Mouse (Mus musculus) C2C12 (cell line): Measurements from ENCODE around the gene Myh10. TPM values are rescaled to one million over a fixed set of nuclear protein-coding genes. Genes with fewer than 3 reads are reported as not detected.

Source experiments
- H3K27me3 ChIP-seq: one replicate; pipeline ENCODE4 v1.6.1; 2011; ENCODE audit not compliant: control insufficient read depth, insufficient read depth, insufficient read length
- H3K36me3 ChIP-seq: one replicate; pipeline ENCODE4 v1.6.1; 2011; ENCODE audit not compliant: control insufficient read depth, insufficient read depth
- H3K4me3 ChIP-seq: one replicate; pipeline ENCODE4 v1.5.1; 2011; ENCODE audit warnings: mild to moderate bottlenecking, control low read depth; ENCODE audit not compliant: poor library complexity, insufficient read depth, severe bottlenecking
- H3K79me2 ChIP-seq: one replicate; pipeline ENCODE4 v1.6.1; 2011; ENCODE audit not compliant: control insufficient read depth, insufficient read depth
- H3K79me3 ChIP-seq: one replicate; pipeline ENCODE4 v1.6.1; 2011; ENCODE audit warnings: low read depth, control low read depth
- H3ac ChIP-seq: one replicate; pipeline ENCODE3; 2011; ENCODE audit warnings: low read depth; ENCODE audit not compliant: control insufficient read depth, insufficient read length
- CEBPB ChIP-seq: IDR thresholded peaks from one replicate; pipeline ENCODE4 v1.6.1; 2011; ENCODE audit warnings: low read depth, mild to moderate bottlenecking, control low read depth, moderate library complexity
- CTCF ChIP-seq: IDR thresholded peaks from one replicate; pipeline ENCODE4 v1.5.1; 2011; ENCODE audit not compliant: control insufficient read depth, insufficient read depth, insufficient read length
- FOSL1 ChIP-seq: IDR thresholded peaks from one replicate; pipeline ENCODE4 v1.8.0; 2011; ENCODE audit warnings: mild to moderate bottlenecking, low read length; ENCODE audit not compliant: poor library complexity, insufficient read depth, severe bottlenecking
- MAX ChIP-seq: IDR thresholded peaks from one replicate; pipeline ENCODE4 v1.6.1; 2011; ENCODE audit warnings: mild to moderate bottlenecking, control low read depth
- MYOD1 ChIP-seq: IDR thresholded peaks from one replicate; pipeline ENCODE4 v1.6.1; 2011; ENCODE audit warnings: low read depth; ENCODE audit not compliant: control insufficient read depth, insufficient read length
- MYOG ChIP-seq: IDR thresholded peaks from one replicate; pipeline ENCODE4 v1.6.1; 2011; ENCODE audit not compliant: control insufficient read depth, insufficient read length; ENCODE audit errors: extremely low read depth
- USF1 ChIP-seq: IDR thresholded peaks from one replicate; pipeline ENCODE4 v1.6.1; 2011; ENCODE audit warnings: low read depth, mild to moderate bottlenecking, control low read depth, moderate library complexity
- polyA plus RNA-seq: library from polyadenylated mRNA; unstranded; fragments of >200 nt; fragmentation: generic; extraction: Trizol; gene quantifications from one replicate; pipeline ENCODE4 v1.2.1, GENCODE M21; 2012; ENCODE audit warnings: missing spikeins

Myh10 gene
- polyA plus RNA-seq, 1 experiment: 40.0 TPM

DNA sequence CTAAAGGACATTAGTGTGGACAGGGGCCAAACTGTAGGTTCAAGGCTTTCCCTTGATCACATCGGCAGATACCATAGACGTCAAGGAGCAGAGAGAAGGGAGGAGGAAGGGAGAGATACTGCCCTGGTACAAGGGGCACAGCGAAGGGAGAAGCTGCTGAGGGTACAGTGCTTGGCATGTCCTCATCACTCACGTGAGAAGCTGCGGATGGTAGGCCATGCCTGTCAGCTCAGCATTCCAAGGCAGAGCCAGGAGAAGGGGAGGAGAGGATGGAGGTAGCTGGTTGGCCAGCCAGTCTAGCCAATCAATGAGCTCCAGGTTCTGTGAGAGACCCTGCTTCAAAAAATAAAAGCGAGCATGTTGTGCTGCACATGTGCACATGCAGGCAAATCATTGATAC lies 11.0 kb downstream of the Myh10 start:
- Histone ChIP-seq H3K79me2 (peaks cover 48% of the 10 kb centered on the region), H3ac (no peak overlapping the region), H3K79me3 (peaks cover 30% of the 10 kb centered on the region), H3K36me3 (peaks cover 56% of the 10 kb centered on the region), H3K4me3 (no peak overlapping the region), H3K27me3 (no peaks in the 10 kb centered on the region)
- no peak for TF ChIP-seq USF1
- no peak for TF ChIP-seq MYOG
- no peak for TF ChIP-seq MAX
- no peak for TF ChIP-seq CEBPB
- no peak for TF ChIP-seq MYOD1
- no peak for TF ChIP-seq FOSL1

DNA sequence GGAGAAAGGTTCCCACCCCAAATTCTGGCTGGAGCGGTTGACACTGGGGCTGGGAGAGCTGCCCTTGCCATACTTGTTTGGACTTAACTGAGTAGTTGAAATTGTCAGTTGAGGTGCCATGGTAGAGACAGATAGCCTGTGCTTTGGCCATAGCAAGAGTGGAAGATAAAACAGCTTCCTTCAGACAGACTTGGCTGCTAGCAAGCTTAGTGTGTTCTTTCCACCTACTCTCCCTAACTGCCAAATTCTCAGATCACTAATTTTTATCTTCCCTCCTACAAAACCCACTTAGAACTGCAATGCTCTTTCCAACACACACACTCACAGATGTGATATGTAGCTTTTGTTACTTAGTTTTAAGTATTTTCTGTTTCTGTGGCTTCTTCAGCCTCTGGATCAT lies 12.0 kb downstream of the Myh10 start:
- H3K79me3 ChIP-seq: peaks cover 24% of the 10 kb centered on the region
- H3K4me3 ChIP-seq: no peak overlapping the region
- H3K27me3 ChIP-seq: no peaks in the 10 kb centered on the region
- H3K79me2 ChIP-seq: peaks cover 48% of the 10 kb centered on the region
- no peak for TF ChIP-seq FOSL1
- no peak for TF ChIP-seq MAX
- TF ChIP-seq MYOG: no peak
- TF ChIP-seq CEBPB: no peak
- peaks cover 56% of the 10 kb centered on the region for H3K36me3 ChIP-seq
- H3ac ChIP-seq: no peak overlapping the region

DNA sequence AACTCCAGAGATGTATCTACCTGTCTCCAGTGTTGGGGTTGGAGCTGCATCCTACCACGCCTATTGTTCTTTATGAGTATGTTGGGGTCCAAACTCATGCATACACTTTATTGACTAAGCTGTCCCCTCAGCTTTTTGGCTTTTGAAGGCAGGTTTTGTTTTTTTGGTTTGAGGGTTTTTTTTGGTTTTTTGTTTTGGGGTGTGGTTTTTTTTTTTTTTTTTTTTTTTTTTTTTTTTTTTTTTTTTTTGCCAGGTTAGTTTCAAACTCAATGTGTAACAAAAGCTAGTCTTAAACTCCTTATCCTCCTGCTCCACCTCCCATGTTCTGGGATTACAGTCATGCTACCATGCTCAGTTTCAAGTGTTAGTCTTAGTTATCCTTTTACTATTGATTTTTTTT lies 12.9 kb downstream of the Myh10 start:
- H3K27me3 ChIP-seq: no peaks in the 10 kb centered on the region
- no peak overlapping the region for H3K4me3 ChIP-seq
- peaks cover 47% of the 10 kb centered on the region for H3K79me2 ChIP-seq
- TF ChIP-seq CEBPB (no peak), MYOG (no peak), FOSL1 (no peak), USF1 (no peak), CTCF (no peak), MAX (no peak), MYOD1 (no peak)
- peaks cover 53% of the 10 kb centered on the region for H3K36me3 ChIP-seq
- peaks cover 24% of the 10 kb centered on the region for H3K79me3 ChIP-seq
- no peak overlapping the region for H3ac ChIP-seq

GRCm38 (mm10) chr11:68704847-68705246 lies 13.5 kb downstream of the Myh10 start:
- H3ac ChIP-seq: no peak overlapping the region
- no peaks in the 10 kb centered on the region for H3K27me3 ChIP-seq
- TF ChIP-seq FOSL1 (no peak), CEBPB (no peak), MAX (no peak), USF1 (no peak), MYOG (no peak), CTCF (no peak), MYOD1 (no peak)
- H3K79me2 ChIP-seq: peaks cover 53% of the 10 kb centered on the region
- H3K36me3 ChIP-seq: peaks cover 48% of the 10 kb centered on the region
- no peak overlapping the region for H3K4me3 ChIP-seq
- peaks cover 24% of the 10 kb centered on the region for H3K79me3 ChIP-seq

DNA sequence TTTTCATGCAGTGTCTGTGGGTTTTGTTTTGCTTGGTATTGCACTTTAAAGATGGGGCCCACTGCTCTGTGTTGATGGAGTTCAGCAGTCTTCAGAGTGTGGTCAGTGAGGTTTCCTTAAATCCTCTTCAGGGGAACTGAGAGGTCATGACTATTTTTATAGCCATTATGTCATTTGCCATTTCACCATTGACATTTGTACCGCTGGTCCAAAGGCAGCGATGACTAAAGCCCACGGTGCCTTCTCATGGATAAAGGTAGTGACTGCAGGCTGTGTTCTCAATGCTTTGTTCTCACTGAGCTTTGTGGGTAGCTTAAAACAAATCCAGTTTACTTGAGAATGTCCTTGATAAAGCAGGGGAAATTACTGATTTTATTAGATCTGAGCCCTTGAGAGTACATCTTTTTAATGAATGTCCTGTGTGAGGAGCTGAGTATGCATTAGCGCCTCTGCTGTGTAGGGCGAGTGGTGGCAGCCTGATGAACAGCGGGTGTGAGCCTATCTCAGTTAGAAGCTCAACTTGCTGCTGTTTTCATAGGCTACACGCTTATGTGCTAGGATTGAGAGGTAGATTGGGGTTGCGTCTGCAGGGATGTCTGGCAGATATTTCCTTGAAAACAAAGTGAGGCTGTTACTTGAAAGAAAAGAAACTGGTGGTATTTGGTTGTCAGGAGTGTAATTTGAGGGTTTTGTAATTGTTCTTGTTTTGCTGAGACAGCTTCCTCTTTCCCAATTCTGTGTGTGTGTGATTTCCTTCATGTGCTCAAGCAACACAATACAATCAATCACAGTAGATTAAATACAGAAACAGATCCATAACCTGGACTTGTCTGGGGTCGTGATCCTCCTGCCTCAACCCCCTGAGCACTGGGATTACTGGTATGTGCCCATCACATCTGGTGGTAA lies 15.4 kb downstream of the Myh10 start:
- Histone ChIP-seq H3K4me3 (no peak overlapping the region), H3K79me2 (peaks cover 71% of the 10 kb centered on the region), H3K27me3 (no peaks in the 10 kb centered on the region), H3K36me3 (peaks cover 30% of the 10 kb centered on the region), H3K79me3 (peaks cover 20% of the 10 kb centered on the region), H3ac (no peak overlapping the region)
- TF ChIP-seq FOSL1 (no peak), CTCF (no peak), MAX (no peak), CEBPB (no peak), MYOD1 (no peak), MYOG (no peak), USF1 (no peak)
